Mouse (Mus musculus): Measurements from ENCODE around the gene Tmeff1.

- TF ChIP-seq GATA1 (IDR thresholded peaks at IDR 0.05; ENCODE audit: borderline replicate concordance, low read length) (no peak), FLI1 (IDR thresholded peaks at IDR 0.05; ENCODE audit: low read length) (no peak)
These were observed 3.8 kb upstream of the Tmeff1 start for GRCm38 (mm10) chr4:48581201-48581600.
